Mouse (Mus musculus) cerebellum, adult 2 months (tissue): Measurements from ENCODE around the gene Zan.

Experiments
- CTCF ChIP-seq: fragments of 200-500 bp; IDR thresholded peaks from 2 replicates; pipeline ENCODE4 v1.5.1; 2011; ENCODE audit warnings: low read depth, mild to moderate bottlenecking, control low read depth, low read length, moderate library complexity, borderline replicate concordance; ENCODE audit not compliant: insufficient read depth
- POLR2A ChIP-seq: fragments of 200-500 bp; IDR thresholded peaks from 2 replicates; pipeline ENCODE4 v1.6.1; 2011; ENCODE audit warnings: low read length, control low read depth, borderline replicate concordance; ENCODE audit not compliant: insufficient read depth

DNA sequence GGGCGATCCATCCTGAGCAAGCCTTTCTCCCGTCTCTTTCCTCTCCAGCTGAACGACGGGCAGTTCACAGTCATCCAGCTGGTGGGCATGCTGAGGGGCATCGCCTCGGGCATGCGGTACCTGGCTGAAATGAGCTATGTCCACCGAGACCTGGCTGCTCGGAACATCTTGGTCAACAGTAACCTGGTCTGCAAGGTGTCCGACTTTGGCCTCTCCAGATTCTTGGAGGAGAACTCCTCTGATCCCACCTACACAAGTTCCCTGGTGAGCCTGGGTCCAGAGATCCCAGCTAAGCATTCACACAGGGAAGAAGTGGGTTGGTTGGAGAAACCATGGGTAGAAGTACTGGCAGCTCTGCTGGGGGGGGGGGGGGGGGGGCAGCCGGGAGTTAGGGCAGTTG lies 107.2 kb downstream of the Zan start:
- TF ChIP-seq CTCF (no peak), POLR2A (no peak)
